Mouse (Mus musculus): ENCODE measurements at regions not wholly inside any gene's neighbourhood (a gene's known extent, or its start where the extent isn't known, plus 50 kb on each side); places are given as distances from the start of the nearest gene placed in this dataset.

DNA sequence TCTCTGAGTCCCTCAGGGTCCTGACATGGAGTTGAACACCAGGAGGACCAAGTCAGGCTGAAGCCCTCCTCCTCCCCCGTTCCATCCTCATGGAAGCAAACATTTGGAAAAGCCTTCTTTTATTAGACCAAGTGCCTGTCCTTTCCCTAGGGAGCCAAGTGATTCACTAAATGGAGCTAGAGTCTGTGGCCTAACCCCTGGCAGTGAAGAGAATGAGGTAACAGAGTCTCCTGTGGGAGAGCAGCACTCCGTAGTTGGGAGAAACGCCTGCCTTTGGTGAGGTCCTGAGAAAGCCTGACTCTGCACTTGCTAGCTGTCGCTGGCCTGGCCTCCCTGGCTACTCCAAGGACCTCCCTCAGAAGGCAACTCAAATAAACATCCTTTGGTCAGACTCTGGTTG lies 104.2 kb downstream of the Tle3 start:
- TF ChIP-seq CTCF (IDR thresholded peaks at IDR 0.05; ENCODE audit: borderline replicate concordance, extremely low read depth, insufficient read depth, insufficient read length) (no peak), POLR2A (IDR thresholded peaks at IDR 0.05; ENCODE audit: borderline replicate concordance, extremely low read depth, insufficient read depth, insufficient read length, poor library complexity, severe bottlenecking) (no peak)

Measured in brain, embryonic 14.5 days (tissue).